Mouse (Mus musculus): ENCODE results near the gene Zbbx. TPM values are rescaled to one million over a fixed set of nuclear protein-coding genes. Genes with fewer than 3 reads are reported as not detected.

Gene Zbbx
- not detected in 2 replicates for polyA plus RNA-seq (2012; ENCODE audit: insufficient read depth, low replicate concordance)

DNA sequence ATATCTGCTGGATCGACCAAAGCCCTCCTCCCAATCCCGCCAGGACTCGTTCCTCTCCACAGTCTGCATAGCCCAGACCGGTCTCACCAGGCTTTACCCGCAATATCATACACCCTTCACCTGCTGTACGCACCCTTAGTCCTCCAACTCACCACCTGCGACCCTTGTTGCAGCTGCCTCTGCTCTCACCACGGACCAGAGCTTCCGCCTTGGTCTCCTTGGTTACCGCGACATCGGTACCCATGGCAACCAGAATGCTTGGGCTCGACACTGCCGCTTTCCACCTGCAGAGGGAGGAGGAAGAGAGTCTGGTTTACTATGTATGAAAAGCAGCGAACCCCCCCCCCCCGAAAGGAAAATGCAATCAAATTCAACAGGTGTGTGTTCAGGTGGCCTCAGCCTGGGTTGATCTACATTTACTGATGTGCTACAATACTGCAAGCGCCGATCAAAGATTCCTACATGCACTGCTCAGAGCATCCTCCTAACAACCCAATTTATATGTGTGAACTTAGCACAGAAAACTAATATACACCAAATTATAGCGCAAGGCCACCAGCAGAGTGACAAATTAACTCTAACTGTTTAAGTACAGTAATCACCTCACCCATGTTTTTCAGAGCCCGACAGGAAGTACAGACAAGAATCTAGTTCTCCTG lies at the start of gene Zbbx:
TSS of gene Zbbx (minus strand) at position 197 of the 659 bp plus-strand sequence.
- peak within 1 kb of the TSS; percentile 50 for H3K4me3 ChIP-seq (replicated peaks)
- no peaks in the 10 kb centered on the region for H3K36me3 ChIP-seq (replicated peaks; ENCODE audit: low read length)
- H3K27me3 ChIP-seq (replicated peaks) = no peaks in the 10 kb centered on the region
- TF ChIP-seq FLI1 (IDR thresholded peaks at IDR 0.05; ENCODE audit: low read length) (no peak), GATA1 (IDR thresholded peaks at IDR 0.05; ENCODE audit: borderline replicate concordance, low read length) (no peak)
- peaks cover 3% of the 10 kb centered on the region; the same call in 1 of the 2 replicates for H3K9me3 ChIP-seq
- H3K4me1 ChIP-seq = 0 out of 2 replicates have a peak, but pooled peaks cover 3% of the 10 kb centered on the region

DNA sequence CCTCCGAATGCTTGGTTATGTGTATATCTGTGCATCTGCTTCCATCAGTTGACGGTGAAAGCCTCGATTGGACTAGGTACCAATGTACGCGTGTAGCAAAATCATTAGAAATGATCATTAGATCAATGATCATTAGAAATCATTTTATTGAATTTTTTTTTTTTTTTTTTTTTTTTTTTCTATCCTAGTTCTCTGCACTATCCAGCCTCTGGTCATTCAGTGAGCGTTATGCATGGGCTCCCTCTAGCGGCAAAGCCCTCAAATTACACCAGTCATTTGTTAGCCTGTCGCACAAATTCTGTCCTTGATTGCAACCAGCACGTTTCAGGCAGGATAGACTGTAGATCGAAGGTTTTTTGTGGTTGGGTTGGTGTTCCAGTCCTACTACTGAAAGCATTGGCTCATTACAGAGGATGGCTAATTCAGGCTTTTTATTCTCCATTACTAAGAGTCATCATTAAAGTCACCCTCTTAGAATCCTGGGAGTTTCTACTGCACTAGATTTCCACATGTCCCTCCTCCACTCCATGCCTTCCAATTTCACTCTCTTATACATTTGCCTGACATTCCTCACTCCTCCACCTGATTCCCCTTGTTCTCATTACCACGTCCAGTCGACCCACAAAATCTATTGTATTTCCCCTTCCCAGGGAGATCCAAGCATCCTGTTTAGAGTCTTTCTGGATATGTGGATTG lies 38.1 kb upstream of the Zbbx start:
- no peak for TF ChIP-seq FLI1 (IDR thresholded peaks at IDR 0.05; ENCODE audit: low read length)
- TF ChIP-seq GATA1 (IDR thresholded peaks at IDR 0.05; ENCODE audit: borderline replicate concordance, low read length) = no peak
- Histone ChIP-seq H3K27me3 (replicated peaks) (no peaks in the 10 kb centered on the region), H3K9me3 (no peaks in the 10 kb centered on the region), H3K4me3 (replicated peaks) (no peak overlapping the region), H3K4me1 (no peaks in the 10 kb centered on the region), H3K36me3 (replicated peaks; ENCODE audit: low read length) (no peaks in the 10 kb centered on the region)

DNA sequence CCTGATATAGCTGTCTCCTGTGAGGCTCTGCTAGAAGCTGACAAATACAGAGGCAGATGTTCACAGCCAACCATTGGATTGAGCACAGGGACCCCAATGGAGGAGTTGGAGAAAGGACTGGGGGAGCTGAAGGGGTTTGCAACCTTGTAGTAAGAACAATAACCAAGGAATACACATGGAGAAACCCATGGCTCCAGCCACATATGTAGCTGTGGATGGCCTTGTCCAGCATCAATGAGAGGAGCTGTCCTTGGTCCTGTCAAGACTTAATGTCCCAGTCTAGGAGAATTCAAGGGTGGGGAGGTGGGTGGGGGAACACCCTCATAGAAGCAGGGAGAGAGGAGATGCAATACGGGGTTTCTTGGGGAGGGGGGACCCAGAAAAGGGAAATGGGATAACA lies 17.8 kb upstream of the Zbbx start:
- H3K36me3 ChIP-seq (replicated peaks; ENCODE audit: low read length) = no peaks in the 10 kb centered on the region
- TF ChIP-seq FLI1 (IDR thresholded peaks at IDR 0.05; ENCODE audit: low read length) = no peak
- no peak for TF ChIP-seq GATA1 (IDR thresholded peaks at IDR 0.05; ENCODE audit: borderline replicate concordance, low read length)

DNA sequence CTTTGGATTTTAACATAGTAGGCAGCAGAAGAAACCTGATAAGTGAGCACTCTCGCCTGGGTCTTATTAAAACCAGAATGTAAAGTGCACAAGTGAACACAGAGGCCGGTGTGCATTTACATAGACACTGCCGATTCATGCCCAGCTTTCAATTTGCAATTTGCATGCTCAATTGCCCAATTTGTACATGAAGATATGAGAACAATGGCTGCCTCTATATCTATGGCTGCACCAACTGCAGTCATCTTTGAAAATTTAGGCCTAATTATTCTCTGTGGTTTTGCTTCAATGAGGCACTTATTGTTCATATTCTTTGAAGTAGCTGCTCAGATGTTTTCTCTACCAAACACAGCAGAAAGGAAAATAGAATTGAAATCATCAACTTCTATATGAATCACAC lies 23.0 kb downstream of the Zbbx start:
- no peaks in the 10 kb centered on the region for H3K9me3 ChIP-seq
- H3K36me3 ChIP-seq (replicated peaks; ENCODE audit: low read length) = no peaks in the 10 kb centered on the region
- no peaks in the 10 kb centered on the region for H3K27me3 ChIP-seq (replicated peaks)
- H3K4me3 ChIP-seq (replicated peaks) = no peak overlapping the region
- no peaks in the 10 kb centered on the region for H3K4me1 ChIP-seq
- TF ChIP-seq GATA1 (IDR thresholded peaks at IDR 0.05; ENCODE audit: borderline replicate concordance, low read length) = no peak
- TF ChIP-seq FLI1 (IDR thresholded peaks at IDR 0.05; ENCODE audit: low read length) = no peak

More for the DNA sequence above, 17.8 kb upstream of the Zbbx start:
- Histone ChIP-seq H3K4me3 (replicated peaks) (no peak overlapping the region), H3K9me3 (0 out of 2 replicates have a peak, but pooled peaks cover 6% of the 10 kb centered on the region), H3K4me1 (no peaks in the 10 kb centered on the region), H3K27me3 (replicated peaks) (no peaks in the 10 kb centered on the region)

DNA sequence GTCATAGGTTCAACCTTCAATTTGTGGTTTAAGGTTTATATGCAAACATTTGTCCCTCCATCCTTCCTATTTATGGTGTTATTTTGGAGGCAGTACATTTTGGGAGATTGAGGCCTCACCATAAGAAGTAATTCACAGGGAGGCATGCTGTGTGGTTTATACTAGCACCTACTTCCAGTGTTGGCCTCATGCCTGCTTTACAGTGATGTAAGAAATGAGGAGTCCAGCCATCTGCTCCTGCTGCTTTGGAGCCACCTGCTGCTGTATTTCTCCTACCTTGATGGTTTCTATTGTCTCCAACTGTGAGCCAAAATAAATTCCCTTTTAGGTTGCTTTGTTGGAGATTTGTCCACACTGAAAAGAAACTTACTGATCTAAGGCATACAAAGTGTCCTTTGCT lies 60.0 kb downstream of the Zbbx start:
- Histone ChIP-seq H3K27me3 (replicated peaks) (no peaks in the 10 kb centered on the region), H3K9me3 (no peaks in the 10 kb centered on the region), H3K36me3 (replicated peaks; ENCODE audit: low read length) (no peaks in the 10 kb centered on the region), H3K4me1 (no peaks in the 10 kb centered on the region), H3K4me3 (replicated peaks) (no peak overlapping the region)
- no peak for TF ChIP-seq FLI1 (IDR thresholded peaks at IDR 0.05; ENCODE audit: low read length)

DNA sequence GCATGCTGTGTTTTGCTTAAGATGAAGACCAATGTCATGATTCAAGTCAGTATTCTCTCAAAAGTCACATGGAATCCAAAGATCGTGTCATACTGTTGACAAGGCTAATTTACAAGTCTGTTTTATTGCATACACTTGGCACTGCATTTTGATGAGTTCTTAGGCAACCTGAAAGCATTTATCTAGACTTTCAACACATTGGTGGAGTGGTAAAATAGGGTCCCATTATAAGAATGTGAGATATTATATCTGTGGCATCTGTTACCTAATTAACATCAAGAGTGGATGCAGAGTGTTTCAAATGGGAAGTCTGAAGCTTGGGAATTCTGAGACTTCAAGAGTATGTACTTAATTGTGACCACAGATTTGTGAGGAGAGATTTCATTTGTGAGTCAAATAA lies 79.1 kb downstream of the Zbbx start:
- Histone ChIP-seq H3K4me1 (no peaks in the 10 kb centered on the region), H3K36me3 (replicated peaks; ENCODE audit: low read length) (no peaks in the 10 kb centered on the region), H3K27me3 (replicated peaks) (no peaks in the 10 kb centered on the region), H3K4me3 (replicated peaks) (no peak overlapping the region), H3K9me3 (no peaks in the 10 kb centered on the region)
- TF ChIP-seq FLI1 (IDR thresholded peaks at IDR 0.05; ENCODE audit: low read length) (no peak), GATA1 (IDR thresholded peaks at IDR 0.05; ENCODE audit: borderline replicate concordance, low read length) (no peak)

DNA sequence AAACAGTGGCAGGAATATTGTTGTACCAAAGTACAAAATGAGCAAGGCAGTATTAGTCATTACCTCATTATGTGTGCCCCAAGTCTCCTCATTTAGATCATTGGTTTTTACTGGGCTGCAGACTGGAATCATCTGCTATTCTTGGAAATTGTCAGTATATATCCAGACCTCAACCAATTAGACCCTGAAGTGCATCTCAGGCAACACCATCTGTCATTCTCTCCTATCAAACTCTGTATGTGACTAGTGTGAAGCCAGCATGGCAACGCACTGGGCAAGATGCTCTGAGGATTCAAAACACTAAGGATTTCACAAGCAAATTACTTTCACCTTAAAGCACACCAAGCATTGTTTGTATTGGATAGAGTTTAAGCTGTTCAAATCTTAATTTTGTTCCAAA lies 85.9 kb downstream of the Zbbx start:
- Histone ChIP-seq H3K9me3 (no peaks in the 10 kb centered on the region), H3K27me3 (replicated peaks) (no peaks in the 10 kb centered on the region), H3K4me3 (replicated peaks) (no peak overlapping the region), H3K4me1 (no peaks in the 10 kb centered on the region), H3K36me3 (replicated peaks; ENCODE audit: low read length) (no peaks in the 10 kb centered on the region)
- TF ChIP-seq FLI1 (IDR thresholded peaks at IDR 0.05; ENCODE audit: low read length) = no peak
- TF ChIP-seq GATA1 (IDR thresholded peaks at IDR 0.05; ENCODE audit: borderline replicate concordance, low read length) = no peak

DNA sequence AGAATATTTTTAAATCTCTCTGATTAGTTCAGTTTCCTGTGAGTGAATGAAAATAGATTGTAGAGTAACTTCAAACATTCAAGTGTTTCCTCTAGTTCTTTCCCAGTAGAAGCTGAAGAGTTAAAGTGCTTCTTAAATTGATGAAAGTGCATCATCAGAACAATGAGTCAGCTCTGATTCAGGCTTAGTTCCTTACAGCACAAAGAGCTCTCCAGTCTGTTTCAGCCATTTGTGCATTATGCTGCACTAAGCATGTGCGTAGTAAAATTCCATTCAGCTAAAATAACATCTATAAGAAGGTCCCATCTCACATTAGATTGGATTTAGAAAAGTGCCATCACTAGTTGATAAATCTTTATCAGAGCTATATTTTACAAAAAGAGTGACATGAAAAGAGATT lies 155.1 kb downstream of the Zbbx start:
- TF ChIP-seq GATA1 (IDR thresholded peaks at IDR 0.05; ENCODE audit: borderline replicate concordance, low read length) = no peak
- TF ChIP-seq FLI1 (IDR thresholded peaks at IDR 0.05; ENCODE audit: low read length) = no peak
- Histone ChIP-seq H3K9me3 (no peaks in the 10 kb centered on the region), H3K4me3 (replicated peaks) (no peak overlapping the region), H3K27me3 (replicated peaks) (no peaks in the 10 kb centered on the region), H3K36me3 (replicated peaks; ENCODE audit: low read length) (no peaks in the 10 kb centered on the region), H3K4me1 (no peaks in the 10 kb centered on the region)

Other genes with a start within 250 kb of the Zbbx start
- not detected in 2 replicates for gene Serpini2, start 105.0 kb upstream of the Zbbx start, polyA plus RNA-seq (2012; ENCODE audit: insufficient read depth, low replicate concordance)